Mouse (Mus musculus) monocyte, adult 5-6 weeks (primary cell): Measurements from ENCODE around the gene Adipor1. TPM values are rescaled to one million over a fixed set of nuclear protein-coding genes. Genes with fewer than 3 reads are reported as not detected.

Experiments used
- ATAC-seq: fragments of 153-309, 156-312 bp; replicated peaks from 2 replicates; pipeline ENCODE4 v1.8.0; 2017; ENCODE audit warnings: mild to moderate bottlenecking; ENCODE audit not compliant: low TSS enrichment, insufficient number of reproducible peaks, severe bottlenecking, poor library complexity, low FRiP score
- total RNA-seq: library from RNA; stranded (forward); fragments of 200-1000, 200-491, 200-594 nt; gene quantifications from 3 replicates; pipeline ENCODE4 v1.2.3, GENCODE M21; 2017

The Adipor1 gene
- total RNA-seq, 1 experiment from 2014 or later, result 190 TPM

DNA sequence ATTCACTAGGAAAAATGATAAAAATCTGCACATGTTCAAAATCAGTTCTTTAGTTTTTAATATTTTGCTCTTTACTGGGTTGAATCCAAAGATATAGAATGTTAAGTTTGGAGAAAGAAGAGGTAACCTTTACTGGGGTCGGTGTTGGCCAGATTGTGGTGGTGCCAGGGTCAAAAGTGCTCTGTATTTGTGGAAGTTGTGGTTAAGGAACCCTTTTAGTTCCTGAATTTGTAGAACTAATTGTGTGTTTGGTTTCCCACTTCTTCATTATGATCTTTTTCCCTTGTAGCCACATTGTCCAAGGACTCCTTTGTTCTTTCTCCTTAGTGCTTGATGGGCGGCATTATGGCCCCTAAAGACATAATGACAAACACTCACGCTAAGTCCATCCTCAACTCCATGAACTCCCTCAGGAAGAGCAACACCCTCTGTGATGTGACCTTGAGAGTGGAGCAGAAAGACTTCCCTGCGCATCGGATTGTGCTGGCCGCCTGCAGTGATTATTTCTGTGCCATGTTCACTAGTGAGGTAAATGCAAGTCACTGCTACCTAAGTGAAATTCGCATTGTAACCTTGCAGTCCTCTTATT lies 43.1 kb downstream of the Adipor1 start:
- peak; percentile 40; the same call in 1 of the 2 replicates for ATAC-seq

DNA sequence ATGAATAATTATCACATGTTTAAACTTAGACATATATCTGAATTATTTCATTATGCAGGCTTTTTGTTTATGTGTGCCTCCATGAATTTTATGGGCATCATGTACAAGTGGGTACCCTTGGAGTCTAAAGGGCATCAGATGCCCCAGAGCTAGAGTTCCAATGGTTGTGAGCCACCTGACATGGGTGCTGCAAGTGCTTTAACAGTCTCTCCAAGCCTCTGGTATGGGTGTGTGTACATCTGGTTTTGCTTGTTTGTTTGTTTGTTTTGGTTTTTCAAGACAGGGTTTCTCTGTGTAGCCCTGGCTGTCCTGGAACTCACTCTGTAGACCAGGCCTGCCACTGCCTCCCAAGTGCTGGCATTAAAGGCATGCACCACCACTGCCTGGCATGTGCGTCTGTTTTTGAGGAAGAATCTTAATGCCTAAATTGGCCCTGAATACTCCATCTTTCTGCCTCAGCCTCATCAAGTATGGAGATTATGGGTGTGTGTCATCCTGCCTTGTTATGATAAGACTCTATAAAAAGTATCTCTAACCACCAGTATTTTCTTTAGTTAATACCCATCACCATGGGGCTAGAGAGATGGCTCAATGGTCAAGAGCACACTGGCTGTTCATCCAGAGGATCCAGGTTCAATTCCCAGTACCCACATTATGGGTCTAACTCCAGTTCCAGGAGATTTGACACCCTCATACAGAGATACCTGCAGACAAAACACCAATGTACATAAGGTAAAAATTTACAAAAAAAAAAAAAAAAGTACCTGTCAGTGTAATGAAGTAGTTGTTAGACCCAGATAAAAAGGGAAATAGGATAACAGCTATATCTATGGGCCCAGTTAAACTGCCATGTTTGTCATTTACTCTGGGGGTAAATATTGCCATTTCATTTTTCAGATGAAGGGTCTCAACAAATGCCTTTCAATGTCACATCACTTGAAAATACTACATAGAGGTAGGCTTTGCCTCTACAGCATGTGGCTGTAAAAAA lies 45.4 kb downstream of the Adipor1 start:
- ATAC-seq, result no peak

Other genes starting within 250 kb of the Adipor1 start
- gene Chil1, start 233.2 kb upstream of the Adipor1 start, total RNA-seq, result 0.48 TPM in 1 of 3 replicates, not detected in the others
- gene Mybph, start 221.9 kb upstream of the Adipor1 start, total RNA-seq, result not detected in 3 replicates
- gene Adora1, start 179.9 kb upstream of the Adipor1 start, total RNA-seq, result not detected in 3 replicates
- not detected in 3 replicates for gene Myog, start 125.4 kb upstream of the Adipor1 start, total RNA-seq
- gene Ppfia4, start 82.5 kb upstream of the Adipor1 start, total RNA-seq, result 20.4 to 28.3 TPM (median 20.4 TPM) in 3 replicates
- 65.8 to 73.9 TPM (median 67.8 TPM) in 3 replicates for gene Tmem183a, start 53.4 kb upstream of the Adipor1 start, total RNA-seq
- gene 4933406M09Rik, start 29.4 kb upstream of the Adipor1 start, total RNA-seq, result not detected in 3 replicates
- gene Cyb5r1, start 9.8 kb upstream of the Adipor1 start, total RNA-seq, result 56.4 to 76.4 TPM (median 62.0 TPM) in 3 replicates
- gene Klhl12, start 40.2 kb downstream of the Adipor1 start, total RNA-seq, result 21.9 to 33.3 TPM (median 32.5 TPM) in 3 replicates
- 20.7 to 26.9 TPM (median 26.7 TPM) in 3 replicates for gene Rabif, start 79.3 kb downstream of the Adipor1 start, total RNA-seq
- not detected in 3 replicates for gene Mgat4e, start 134.3 kb downstream of the Adipor1 start, total RNA-seq
- gene Kdm5b, start 144.8 kb downstream of the Adipor1 start, total RNA-seq, result 22.2 to 37.2 TPM (median 32.1 TPM) in 3 replicates
- gene Syt2, start 231.3 kb downstream of the Adipor1 start, total RNA-seq, result not detected in 3 replicates